Mouse (Mus musculus) midbrain, postnatal 0 days (tissue): ENCODE measurements around the gene Lamb3. TPM values are rescaled to one million over a fixed set of nuclear protein-coding genes. Genes with fewer than 3 reads are reported as not detected.

ENCODE experiments used
- ATAC-seq: fragments of 200-750 bp; cut with Nextera tagmentation; 2 replicates; pipeline ENCODE4 v1.8.0; 2017; ENCODE audit warnings: moderate number of reproducible peaks, mild to moderate bottlenecking, moderate TSS enrichment, moderate library complexity; ENCODE audit not compliant: low FRiP score
- DNase-seq: peaks from one replicate; pipeline ENCODE4 v3.0.0-alpha.2; 2015; ENCODE audit warnings: low spot score
- H3K27ac ChIP-seq: fragments of 300-500 bp; sonication (generic); 2 replicates; pipeline ENCODE4 v1.5.1; 2014; ENCODE audit warnings: low read depth, mild to moderate bottlenecking, low read length, mixed read lengths
- H3K27me3 ChIP-seq: fragments of 300-500 bp; sonication (generic); 2 replicates; pipeline ENCODE4 v1.6.1; 2014; ENCODE audit warnings: low read length, control low read depth, mixed read lengths; ENCODE audit not compliant: insufficient read depth
- H3K36me3 ChIP-seq: fragments of 300-500 bp; sonication (generic); 2 replicates; pipeline ENCODE4 v1.6.1; 2014; ENCODE audit warnings: low read length, control low read depth, mixed read lengths; ENCODE audit not compliant: insufficient read depth
- H3K4me1 ChIP-seq: fragments of 300-500 bp; sonication (generic); 2 replicates; pipeline ENCODE4 v1.6.1; 2014; ENCODE audit warnings: mild to moderate bottlenecking, control low read depth, antibody characterized with exemption, low read length, mixed read lengths; ENCODE audit not compliant: insufficient read depth
- H3K4me2 ChIP-seq: fragments of 300-500 bp; sonication (generic); 2 replicates; pipeline ENCODE4 v1.6.1; 2014; ENCODE audit warnings: low read depth, mild to moderate bottlenecking, low read length, mixed read lengths; ENCODE audit not compliant: poor library complexity, severe bottlenecking
- H3K4me3 ChIP-seq: fragments of 300-500 bp; sonication (generic); 2 replicates; pipeline ENCODE4 v1.5.1; 2014; ENCODE audit warnings: low read depth, mild to moderate bottlenecking, low read length, moderate library complexity
- H3K9ac ChIP-seq: fragments of 300-500 bp; sonication (generic); replicated peaks from 2 replicates; pipeline ENCODE4 v1.6.1; 2014; ENCODE audit warnings: mild to moderate bottlenecking, low read length, moderate library complexity, mixed read lengths; ENCODE audit not compliant: poor library complexity, severe bottlenecking
- H3K9me3 ChIP-seq: fragments of 300-500 bp; sonication (generic); 2 replicates; pipeline ENCODE4 v1.6.1; 2016; ENCODE audit warnings: low read length, control low read depth
- CTCF ChIP-seq: IDR thresholded peaks from 2 replicates; pipeline ENCODE4 v1.5.1; 2016; ENCODE audit warnings: antibody characterized with exemption, mild to moderate bottlenecking
- WGBS: fragments of 180-500 bp; shearing (Covaris S2); extraction: QIAGEN DNeasy Blood & Tissue Kit; methylation state at CpG from one replicate; pipeline ENCODE4 v1.1.7; 2014; 5-methylcytosine and 5-hydroxymethylcytosine counted together
- polyA plus RNA-seq: library from polyadenylated mRNA; unstranded; fragments of >200 nt; fragmentation: Nextera tagmentation; extraction: Ambion mirVana; gene quantifications from 2 replicates; pipeline ENCODE4 v1.2.1, GENCODE M21; 2015
- total RNA-seq: library from RNA; depleted of rRNA; stranded (reverse); fragments of >200 nt; gene quantifications from 2 replicates; pipeline ENCODE4 v1.2.3, GENCODE M21; 2014

The Lamb3 gene
- total and polyA plus RNA-seq, 2 experiments from 2014 or later = 0.82 to 1.4 TPM

DNA sequence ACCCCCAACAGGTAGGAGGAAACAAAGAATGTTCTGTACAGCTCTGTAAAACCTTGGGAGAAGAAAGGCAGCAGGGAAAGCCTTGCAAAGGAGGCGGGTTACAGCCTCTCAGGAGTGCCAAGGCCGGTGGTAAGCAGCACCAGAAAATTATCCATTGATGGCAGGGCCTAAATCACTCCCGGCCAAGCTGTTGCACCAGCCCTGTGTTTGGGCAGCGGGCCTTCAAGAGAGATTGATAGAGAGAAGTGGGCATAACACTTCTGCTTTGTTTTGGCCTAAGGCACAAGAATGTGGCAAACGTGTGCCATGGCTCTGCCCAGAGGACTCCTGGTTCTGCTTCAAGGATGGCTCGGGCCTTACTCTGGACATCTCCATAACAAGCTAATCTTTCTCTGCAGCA lies 172.1 kb downstream of the Lamb3 start:
- WGBS = 79% methylated on average over 6 of the region's 6 CpGs
- no peak for DNase-seq
- ATAC-seq = no peak
- H3K27ac ChIP-seq = no peak overlapping the region
- H3K9me3 ChIP-seq = no peaks in the 10 kb centered on the region
- TF ChIP-seq CTCF = no peak
- H3K36me3 ChIP-seq = no peaks in the 10 kb centered on the region
- no peaks in the 10 kb centered on the region for H3K27me3 ChIP-seq
- H3K4me3 ChIP-seq = no peak overlapping the region
- H3K4me1 ChIP-seq = no peaks in the 10 kb centered on the region; the same call in 1 of the 2 replicates
- H3K9ac ChIP-seq = no peak overlapping the region
- H3K4me2 ChIP-seq = no peak overlapping the region

DNA sequence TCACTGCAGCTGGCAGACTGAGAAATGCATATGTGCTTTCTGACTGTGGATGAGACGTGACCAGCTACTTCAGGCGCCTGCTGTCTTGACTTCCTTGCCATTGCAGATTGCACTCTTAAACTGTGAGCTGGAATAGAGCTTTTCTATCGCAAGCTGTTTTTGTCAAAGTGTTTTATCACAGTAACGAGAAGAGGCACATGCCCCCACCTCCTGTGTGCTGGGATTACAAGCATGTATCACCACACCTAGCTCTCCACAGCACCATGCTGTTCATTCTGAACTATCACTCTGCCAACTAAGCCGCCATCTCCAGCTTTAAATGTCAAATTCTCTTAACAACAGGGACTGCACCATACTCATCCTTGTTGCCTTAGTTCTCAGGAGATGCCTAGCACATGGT lies 173.4 kb downstream of the Lamb3 start:
- no peaks in the 10 kb centered on the region for H3K27me3 ChIP-seq
- H3K9ac ChIP-seq = no peak overlapping the region
- no peaks in the 10 kb centered on the region for H3K9me3 ChIP-seq
- no peak overlapping the region for H3K27ac ChIP-seq
- H3K4me3 ChIP-seq = no peak overlapping the region
- WGBS = 90% methylated on average over 5 of the region's 5 CpGs
- H3K4me2 ChIP-seq = no peak overlapping the region
- no peak for ATAC-seq
- TF ChIP-seq CTCF = no peak
- H3K4me1 ChIP-seq = no peaks in the 10 kb centered on the region; the same call in 1 of the 2 replicates
- no peaks in the 10 kb centered on the region for H3K36me3 ChIP-seq
- DNase-seq = no peak

DNA sequence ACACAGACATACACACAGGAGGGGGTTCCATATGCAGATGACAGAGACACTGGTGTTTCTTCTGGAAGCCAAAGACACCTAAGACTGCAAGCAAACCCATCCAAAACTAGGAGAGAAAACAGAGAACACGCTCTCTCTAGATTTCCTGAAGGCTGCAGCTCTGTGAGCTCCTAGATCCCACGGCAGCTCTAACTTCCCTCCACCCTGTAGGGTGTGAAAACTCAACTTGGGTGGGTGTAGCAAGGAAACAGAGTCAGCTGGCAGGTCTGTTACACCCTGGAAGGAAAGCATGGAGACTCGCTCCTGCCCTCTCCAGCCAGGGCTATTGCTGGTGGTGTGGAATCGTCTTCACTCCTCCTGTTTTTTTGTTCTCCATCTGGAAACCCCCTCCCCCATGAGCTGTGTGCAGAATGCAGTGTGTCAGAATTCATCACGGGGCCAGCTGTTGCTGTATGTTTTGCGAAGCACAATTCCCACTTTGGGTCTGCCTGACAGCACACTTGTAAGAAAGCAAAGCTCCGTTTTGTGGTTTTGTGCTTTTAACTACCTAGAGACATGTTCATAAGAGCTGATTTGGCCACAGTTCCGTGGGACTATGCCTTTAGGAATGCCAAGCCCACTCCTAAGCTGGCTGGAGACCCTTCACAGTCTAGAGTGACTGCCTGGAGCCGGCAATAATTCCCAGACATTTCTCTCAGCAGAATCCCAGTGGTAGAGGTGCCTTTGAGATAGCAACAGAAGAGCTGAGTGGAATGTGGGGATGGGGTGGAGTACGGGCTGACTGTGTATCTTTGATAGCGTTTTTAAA lies 174.3 kb downstream of the Lamb3 start:
- ATAC-seq (peak; percentile 17; the same call in 1 of the 2 replicates), DNase-seq (no peak)
- Histone ChIP-seq H3K9me3 (no peaks in the 10 kb centered on the region), H3K4me1 (no peaks in the 10 kb centered on the region; the same call in 1 of the 2 replicates), H3K36me3 (no peaks in the 10 kb centered on the region), H3K27me3 (no peaks in the 10 kb centered on the region), H3K9ac (no peak overlapping the region), H3K4me3 (no peak overlapping the region), H3K27ac (no peak overlapping the region), H3K4me2 (peak overlapping the region; percentile 2)
- TF ChIP-seq CTCF = no peak
- 23% methylated on average over 11 of the region's 11 CpGs for WGBS

DNA sequence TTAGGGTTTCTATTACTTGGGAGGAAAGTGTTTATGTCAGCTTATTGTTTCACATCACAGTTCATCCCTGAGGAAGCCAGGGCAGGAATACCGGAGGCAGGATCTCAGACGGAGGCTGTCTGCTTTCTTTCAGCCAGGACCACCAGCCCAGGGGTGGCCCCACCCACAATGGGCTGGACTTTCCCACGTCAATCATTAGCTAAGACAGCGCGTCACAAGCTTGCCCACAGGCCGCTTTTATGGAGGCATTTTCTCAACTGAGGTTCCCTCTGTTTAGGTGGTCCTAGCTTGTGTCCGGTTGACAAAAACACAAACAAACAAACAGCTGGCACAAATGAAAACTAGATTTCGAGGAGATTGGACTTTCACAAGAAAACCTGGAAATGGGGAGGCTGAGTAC lies 174.9 kb downstream of the Lamb3 start:
- Histone ChIP-seq H3K27me3 (no peaks in the 10 kb centered on the region), H3K27ac (no peak overlapping the region), H3K36me3 (no peaks in the 10 kb centered on the region), H3K4me3 (no peak overlapping the region), H3K9ac (no peak overlapping the region), H3K9me3 (no peaks in the 10 kb centered on the region), H3K4me1 (no peaks in the 10 kb centered on the region; the same call in 1 of the 2 replicates), H3K4me2 (peak overlapping the region; percentile 2)
- WGBS = 5% methylated on average over 8 of the region's 8 CpGs
- TF ChIP-seq CTCF = no peak
- DNase-seq = peak; percentile 51
- peak; percentile 74 for ATAC-seq

DNA sequence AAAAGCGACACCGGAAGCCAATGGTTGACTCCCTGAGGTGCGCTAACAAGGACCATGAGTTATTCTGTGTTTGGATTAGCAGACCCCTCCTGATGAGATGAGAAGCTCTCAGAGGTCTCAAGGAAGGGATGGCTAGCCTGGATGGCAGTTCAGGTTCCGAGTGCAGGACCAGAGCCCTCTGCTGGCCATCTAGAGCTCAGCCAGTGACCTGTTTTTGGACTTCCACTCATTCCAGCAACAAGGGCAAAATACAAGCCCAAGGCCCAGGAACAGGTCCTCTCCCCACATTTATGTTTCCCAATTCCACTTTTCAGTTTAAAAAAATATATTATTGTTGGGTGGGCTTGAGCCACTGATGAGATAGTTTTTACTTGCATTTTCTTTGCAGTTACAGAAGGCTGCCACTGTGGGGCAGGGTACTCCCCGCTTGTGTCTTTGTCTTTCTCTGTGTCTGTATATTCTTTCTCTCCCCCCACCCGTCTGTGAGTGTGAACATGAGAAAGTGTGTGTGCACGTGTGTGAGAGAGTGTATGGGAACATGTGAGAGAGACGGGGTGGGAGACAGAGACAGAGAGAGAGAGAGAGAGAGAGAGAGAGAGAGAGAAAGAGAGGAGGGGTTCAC lies 175.5 kb downstream of the Lamb3 start:
- H3K27ac ChIP-seq = no peak overlapping the region
- 4% methylated on average over 8 of the region's 8 CpGs for WGBS
- no peaks in the 10 kb centered on the region for H3K36me3 ChIP-seq
- DNase-seq (peak; percentile 71), ATAC-seq (peak; percentile 28; the same call in 1 of the 2 replicates)
- H3K4me1 ChIP-seq = no peaks in the 10 kb centered on the region; the same call in 1 of the 2 replicates
- H3K4me3 ChIP-seq = no peak overlapping the region
- H3K9ac ChIP-seq = no peak overlapping the region
- no peaks in the 10 kb centered on the region for H3K9me3 ChIP-seq
- no peaks in the 10 kb centered on the region for H3K27me3 ChIP-seq
- 0 out of 2 replicates have a peak overlapping the region, but pooled peaks have one; percentile 2 for H3K4me2 ChIP-seq
- TF ChIP-seq CTCF = peak; percentile 71

DNA sequence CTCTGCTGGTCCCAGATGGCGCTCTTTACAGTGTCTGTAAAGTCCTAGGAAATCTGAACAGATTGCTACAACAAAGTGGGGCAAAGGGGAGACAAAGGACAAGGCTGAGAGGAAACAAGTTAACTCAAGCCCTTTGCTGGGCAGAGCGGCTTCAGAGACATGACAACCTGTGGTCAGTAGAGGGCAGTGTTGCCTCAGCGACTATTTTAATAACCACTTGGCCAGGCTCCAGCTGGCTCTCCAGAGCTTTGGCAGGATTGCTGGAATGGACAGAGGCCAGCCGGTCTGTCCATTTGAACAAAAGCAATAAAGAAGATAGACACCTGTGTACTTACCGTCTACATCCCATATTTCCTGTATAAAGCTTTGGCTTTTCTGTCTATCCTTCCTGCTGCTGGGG lies 178.6 kb downstream of the Lamb3 start:
- 0% methylated on average over 5 of the region's 5 CpGs for WGBS
- Histone ChIP-seq H3K27ac (no peak overlapping the region), H3K4me2 (no peak overlapping the region), H3K27me3 (no peaks in the 10 kb centered on the region), H3K9me3 (no peaks in the 10 kb centered on the region), H3K36me3 (no peaks in the 10 kb centered on the region), H3K4me3 (no peak overlapping the region), H3K9ac (no peak overlapping the region), H3K4me1 (no peaks in the 10 kb centered on the region; the same call in 1 of the 2 replicates)
- ATAC-seq = no peak
- peak; percentile 93 for DNase-seq
- TF ChIP-seq CTCF = peak; percentile 93
